Mouse (Mus musculus) brain, adult 2 months (tissue): Measurements from ENCODE around the gene Ppp1r35.

Experiments
- DNase-seq: peaks from one replicate; pipeline ENCODE4 v3.0.0; 2011; ENCODE audit warnings: low read depth, low spot score

Gene Ppp1r35

GRCm38 (mm10) chr5:137826421-137826820, 47.8 kb downstream of the Ppp1r35 start:
- peak; percentile 16 for DNase-seq

- DNase-seq = no peak
These were observed 50.0 kb downstream of the Ppp1r35 start for GRCm38 (mm10) chr5:137828694-137829093.
